Mouse (Mus musculus) liver, adult 10 weeks (tissue): ENCODE measurements around the gene Sem1. TPM values are rescaled to one million over a fixed set of nuclear protein-coding genes. Genes with fewer than 3 reads are reported as not detected.

Source experiments
- polyA plus RNA-seq: library from polyadenylated mRNA; stranded (reverse); fragments of 350-450 nt; fragmentation: Illumina TruSeq; extraction: RNeasy Lipid Tissue Mini Kit (QIAGEN cat#74804); gene quantifications from one replicate; pipeline ENCODE4 v1.2.3, GENCODE M21; 2014; ENCODE audit warnings: low read depth, low replicate concordance

Gene Sem1
- polyA plus RNA-seq: 34.3 TPM

DNA sequence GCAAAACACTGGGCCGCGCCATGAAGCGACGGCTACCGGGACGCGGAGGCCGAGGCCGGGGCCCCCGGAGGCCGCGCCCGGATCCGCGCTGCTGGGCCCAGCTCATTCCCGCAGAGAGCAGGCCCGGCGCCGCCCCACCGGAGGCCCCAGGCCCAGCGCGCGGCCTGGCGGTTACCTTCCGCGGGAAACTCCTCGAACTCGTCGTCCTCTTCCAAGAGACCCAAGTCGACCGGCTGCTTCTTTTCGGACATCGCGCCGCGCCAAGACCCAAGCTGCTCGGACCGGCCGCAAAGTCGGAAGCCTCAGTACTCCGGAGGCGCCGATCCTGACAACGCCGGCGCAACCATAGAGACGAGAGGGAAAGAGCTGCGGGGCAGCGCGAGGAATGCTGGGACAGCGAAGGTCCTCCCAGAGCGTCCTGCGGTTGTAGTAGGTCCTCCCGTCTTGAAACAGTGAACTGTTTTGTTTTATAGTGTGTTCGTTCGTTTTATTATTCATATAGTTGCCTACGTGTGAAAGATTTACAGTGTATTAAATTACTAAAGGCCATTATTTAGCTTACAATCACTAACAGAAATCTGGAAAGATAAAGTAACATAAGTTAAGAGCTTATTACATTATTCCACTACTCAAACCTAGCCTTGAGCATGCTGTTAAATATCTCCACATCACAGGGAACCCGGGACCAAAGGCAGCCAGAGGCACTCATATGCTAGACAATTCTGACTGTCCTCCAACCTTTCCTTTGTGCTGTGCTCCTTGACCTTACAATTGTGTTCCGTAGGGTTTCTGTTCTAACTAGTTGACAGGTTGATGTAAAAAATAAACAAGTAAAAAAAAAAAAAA, at the start of gene Sem1:
Gene Sem1 (minus strand): TSS at position 360 of the 846 bp plus-strand sequence.

